Mouse (Mus musculus): Measurements from ENCODE around the gene Pkn3.

- TF ChIP-seq POLR2A (IDR thresholded peaks at IDR 0.05; ENCODE audit: low read depth, low read length) (no peak), CTCF (IDR thresholded peaks at IDR 0.05; ENCODE audit: extremely low read depth, insufficient read length, insufficient replicate concordance, low read depth, low read length) (no peak)
These were observed 6.6 kb downstream of the Pkn3 start for GRCm38 (mm10) chr2:30084113-30084512.
